Mouse (Mus musculus) spleen, adult 2 months (tissue): ENCODE results near the gene Ivl.

Source experiments
- CTCF ChIP-seq: fragments of 200-500 bp; IDR thresholded peaks from 2 replicates; pipeline ENCODE4 v1.5.1; 2011; ENCODE audit warnings: mild to moderate bottlenecking, inconsistent platforms; ENCODE audit not compliant: insufficient read depth, insufficient read length, insufficient replicate concordance; ENCODE audit errors: extremely low read depth
- POLR2A ChIP-seq: fragments of 200-500 bp; IDR thresholded peaks from 2 replicates; pipeline ENCODE4 v1.6.1; 2011; ENCODE audit warnings: low read depth, low read length, inconsistent platforms

GRCm38 (mm10) chr3:92599973-92600372 lies 26.4 kb upstream of the Ivl start:
- TF ChIP-seq CTCF = no peak
- TF ChIP-seq POLR2A = no peak
